Mouse (Mus musculus) thymus, adult 18-20 months (tissue): ENCODE data around the gene S100a10.
"Not testable (repeated sequence)": the region's sequence is repeated elsewhere in the genome, so short reads cannot be mapped to it uniquely, and the experiment has no call there.

Experiments
- DNase-seq, 2 experiments: peaks; one replicate each; pipeline ENCODE4 v3.0.0; 2022; ENCODE audit warnings: mixed read lengths in 2 of 2

Gene S100a10

DNA sequence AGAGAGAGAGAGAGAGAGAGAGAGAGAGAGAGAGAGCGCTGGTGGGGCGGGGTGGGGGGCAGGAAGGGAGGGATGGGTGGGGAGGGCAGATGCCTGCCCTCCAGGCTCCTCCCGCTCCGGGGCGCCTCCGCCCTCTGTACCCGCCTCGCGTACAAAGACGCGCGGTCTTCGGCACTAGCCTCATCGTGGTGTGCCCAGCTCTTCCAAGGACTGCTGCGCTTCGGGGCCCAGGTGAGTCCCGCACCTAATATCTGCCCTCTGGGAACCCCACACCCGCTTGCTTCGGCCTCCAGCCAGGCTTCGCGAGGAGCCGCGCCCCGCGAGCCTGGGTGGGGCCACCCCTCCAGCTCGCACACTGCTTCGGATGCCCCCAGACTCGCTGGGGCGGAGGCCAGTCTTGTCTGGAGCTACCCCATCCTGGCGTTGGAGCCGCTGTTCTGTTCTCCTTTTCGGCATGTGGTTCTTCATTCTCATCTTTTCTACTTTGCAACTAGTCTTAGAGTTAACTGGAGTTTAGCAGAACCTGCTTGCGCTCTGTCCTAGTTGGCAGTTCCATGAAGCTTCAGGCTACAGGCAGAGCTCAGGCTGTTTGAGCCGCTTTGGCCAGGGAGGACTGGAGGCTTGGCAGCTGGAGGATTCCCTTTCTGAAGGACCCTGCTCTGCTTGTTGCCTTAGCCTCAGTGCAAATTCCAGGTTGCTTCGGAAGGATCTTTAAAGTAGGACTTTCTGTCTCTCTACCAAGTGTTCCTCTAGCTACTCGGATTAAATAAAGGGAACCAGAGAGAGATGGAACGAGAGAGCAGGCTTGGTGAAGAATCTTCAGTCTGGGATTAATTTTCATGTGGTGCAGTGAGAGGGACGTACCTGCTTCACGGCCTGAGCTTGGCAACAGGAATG is at the start of gene S100a10:
TSS of gene S100a10 (plus strand) at position 100 of the 897 bp plus-strand sequence.
- peak; percentile 71 to 74 for DNase-seq

DNA sequence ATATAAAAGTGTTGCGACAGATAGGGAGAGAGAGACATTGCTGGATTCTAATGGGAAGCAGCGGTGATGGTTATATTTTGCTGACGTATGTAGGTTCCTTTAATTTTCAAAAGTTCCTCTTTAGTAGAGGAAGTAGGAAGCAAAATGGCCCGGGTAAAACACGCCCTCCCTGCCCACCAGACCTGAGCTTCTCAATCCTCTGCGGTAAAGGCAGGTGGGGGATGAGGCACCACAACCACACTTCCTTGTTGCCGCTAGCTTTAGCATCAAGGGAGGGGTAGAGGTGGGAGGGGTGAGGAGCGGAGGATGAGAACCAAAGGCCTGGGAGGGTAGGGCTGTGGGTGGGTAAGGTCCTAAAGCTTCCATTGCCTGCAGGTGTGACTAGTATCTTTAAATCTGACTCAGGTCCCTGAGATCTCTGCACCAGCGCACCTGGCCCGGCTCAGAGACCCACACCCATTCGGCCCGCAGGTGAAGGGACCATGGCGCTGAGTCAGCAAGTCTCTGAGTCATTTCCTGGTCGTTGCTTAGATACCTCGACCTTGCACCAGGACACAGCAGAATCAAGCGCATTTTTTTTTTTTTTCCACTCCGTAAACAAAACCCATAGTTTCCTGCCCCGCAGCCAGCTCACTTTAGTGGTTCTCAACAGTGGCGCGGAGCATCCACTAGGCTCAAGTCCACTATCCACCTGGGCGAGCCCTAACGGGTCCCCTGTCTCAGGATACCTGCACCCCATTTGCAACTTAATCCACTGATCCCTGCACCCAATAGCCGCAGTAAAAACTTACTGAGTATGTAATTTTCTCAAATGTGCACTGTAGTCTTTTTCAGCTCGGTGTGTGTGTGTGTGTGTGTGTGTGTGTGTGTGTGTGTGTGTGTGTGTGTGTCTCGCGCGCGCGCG is 48.7 kb upstream of the S100a10 start:
- peak; percentile 83 to 94 for DNase-seq

DNA sequence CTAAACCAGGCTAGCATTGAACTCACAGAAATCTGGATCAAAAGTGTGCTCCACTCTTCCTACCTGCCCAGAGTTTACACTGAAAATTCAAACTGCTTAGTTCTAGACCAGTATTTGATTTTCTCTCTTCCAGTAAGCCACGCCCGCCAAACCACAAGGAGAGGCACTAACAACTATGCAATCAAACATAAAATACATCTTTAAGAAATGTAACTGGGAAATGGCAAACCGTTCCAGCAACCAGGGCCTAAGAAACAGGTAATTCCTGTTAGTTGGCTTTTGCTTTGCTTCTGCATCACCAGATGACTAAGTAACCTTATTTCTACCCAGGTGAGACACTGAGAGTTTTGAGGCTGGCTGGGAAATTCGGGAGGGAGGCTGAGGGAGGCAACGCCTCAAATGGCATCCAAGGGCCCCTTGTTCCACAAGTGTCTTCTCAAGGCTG is 48.0 kb upstream of the S100a10 start:
- peak; percentile 3 to 23 for DNase-seq

DNA sequence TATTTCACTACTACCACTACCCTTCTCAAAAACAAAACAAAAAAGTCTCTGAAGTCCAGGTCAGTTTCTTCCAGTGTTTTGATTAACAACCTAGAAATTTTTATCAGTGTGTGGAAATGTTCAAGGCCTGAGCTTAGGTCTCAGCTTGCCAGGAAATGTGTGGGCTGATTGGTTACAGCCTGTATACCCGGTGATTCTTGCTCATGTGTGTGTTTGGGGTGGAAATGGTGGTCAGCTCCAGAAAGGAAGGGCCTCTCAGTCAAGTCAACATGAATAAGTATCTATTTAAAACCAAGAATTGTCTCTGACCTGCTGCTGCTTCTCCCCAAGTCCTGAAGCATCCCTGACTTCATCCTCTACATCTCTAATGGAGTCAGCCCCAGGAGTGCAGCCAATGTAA is 45.6 kb upstream of the S100a10 start:
- no peak for DNase-seq

DNA sequence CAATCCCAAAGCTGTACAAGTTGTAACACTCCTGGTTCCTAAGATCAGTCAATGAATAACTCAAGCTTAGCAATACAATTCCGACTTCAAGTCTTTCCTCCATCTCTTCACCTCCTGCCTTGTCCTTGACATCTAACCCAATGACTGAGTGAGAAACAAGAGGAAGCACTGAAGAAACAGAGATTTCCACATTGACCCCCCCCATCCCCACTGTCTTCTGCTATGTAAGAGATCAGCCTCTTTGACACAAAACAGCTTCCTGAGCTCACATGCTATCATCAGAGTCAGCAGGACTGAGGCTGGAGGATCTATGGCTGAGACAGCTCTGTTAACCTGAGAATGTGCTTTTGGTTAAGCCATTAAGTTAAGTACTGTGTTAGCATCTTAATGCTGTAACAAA is 43.8 kb upstream of the S100a10 start:
- DNase-seq, result no peak

DNA sequence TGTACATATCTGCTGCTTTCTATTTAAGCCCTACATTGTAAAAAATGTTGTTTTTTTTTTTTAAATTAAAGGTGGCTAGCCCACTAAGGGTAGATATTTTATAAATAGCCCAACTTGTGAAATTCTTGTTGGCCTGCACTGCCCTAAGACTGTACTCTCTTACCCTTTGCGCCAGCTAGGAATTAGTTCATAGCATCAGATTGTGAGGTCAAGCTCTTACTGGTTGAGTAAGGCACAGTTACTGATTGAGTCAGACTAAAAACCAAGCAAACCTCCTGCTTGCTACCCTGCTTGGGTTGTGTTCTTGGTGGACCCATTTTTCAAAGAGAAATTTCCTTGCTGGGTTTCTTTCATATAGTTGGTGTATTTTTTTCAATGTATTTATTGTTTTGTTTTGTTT is 43.1 kb upstream of the S100a10 start:
- DNase-seq, result no peak

DNA sequence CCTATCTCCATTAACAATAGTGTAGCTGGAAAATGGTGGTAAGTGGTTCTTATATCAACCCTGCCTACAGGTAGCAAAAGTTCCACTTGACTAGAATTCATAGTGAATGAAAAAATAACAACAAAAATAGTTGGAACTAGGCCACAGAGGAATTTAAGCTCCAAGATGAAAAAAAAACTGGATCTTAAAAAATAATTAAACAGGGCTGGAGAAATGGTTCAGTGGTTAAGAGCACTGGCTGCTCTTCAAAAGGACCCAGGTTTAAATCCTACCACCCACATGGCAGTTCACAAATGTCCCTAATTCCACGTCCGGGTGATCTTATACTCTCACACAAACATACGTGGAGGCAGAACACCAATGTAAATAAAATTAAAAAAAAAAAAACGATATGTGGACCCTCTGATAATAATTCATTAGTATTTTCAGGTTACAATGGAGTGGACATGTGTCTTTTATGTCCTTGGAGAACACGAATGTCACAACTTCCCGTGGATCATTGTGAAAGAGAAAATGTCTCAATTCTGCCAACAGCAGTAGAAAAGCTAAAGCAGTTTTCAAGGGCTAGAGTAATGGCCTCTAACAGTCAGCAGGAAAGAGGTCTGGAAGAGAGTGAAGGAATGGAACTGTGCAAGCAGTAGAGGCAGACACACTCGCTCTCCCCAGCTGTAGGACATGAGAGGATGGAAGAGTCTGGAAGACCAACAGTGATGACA is 42.3 kb upstream of the S100a10 start:
- no peak for DNase-seq

DNA sequence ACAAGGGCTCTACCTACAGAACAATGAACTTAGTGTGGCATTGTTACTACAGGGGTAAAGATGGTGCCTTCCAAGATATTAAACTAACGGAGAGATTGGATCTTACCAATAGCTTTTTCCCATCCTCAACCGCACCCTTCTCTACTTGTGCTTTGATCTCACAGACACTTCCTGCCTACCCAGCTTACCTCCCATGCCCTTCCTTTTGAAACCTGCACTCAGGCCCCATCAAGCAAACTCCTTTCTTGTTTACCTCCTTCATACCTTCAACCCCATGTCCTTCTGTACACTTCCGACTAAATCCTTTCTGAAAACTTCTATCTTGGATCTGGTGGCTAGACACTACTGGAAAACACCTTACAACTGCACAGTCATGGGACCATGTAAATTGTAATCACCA is 40.3 kb upstream of the S100a10 start:
- DNase-seq, result no peak

DNA sequence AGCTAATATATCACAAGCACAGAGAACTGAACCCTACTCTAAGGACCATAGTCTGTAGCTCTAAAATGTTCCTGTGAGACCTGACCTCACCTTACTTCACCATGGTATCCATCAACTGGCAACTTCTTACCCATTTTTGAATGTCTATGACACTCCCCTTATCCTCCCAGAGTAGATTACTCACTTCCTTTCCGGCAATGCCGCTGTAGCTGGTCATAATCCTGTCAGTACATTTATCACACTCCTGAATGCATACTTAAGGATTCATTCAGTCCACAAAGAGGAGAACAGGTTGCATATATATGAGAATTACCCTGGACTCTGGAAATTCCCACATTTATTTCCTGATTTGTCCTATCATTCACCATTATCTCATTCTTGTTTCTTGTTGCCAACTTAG is 37.5 kb upstream of the S100a10 start:
- no peak for DNase-seq

DNA sequence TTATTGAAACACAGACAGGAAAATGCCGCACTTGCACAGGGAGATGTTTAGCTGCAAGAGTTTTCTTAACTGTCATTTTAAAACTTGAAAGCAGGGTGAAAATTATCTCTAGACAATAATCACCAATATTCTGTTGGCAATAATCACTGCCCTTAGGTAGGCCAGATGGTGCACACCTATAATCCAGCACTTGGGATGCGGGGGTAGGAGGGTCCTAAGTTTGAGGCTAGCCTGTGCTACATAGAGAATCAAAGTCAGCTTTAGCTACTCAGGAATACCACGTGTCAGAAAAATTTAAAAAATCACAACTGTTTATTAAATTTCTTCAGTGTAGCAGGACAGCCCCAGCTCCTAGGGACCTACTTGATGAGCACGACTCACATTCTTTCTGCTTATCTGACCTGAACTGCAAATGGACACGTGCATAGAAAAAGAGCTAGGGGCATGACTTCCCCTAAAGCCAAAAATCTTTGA is 35.0 kb upstream of the S100a10 start:
- DNase-seq, result no peak

DNA sequence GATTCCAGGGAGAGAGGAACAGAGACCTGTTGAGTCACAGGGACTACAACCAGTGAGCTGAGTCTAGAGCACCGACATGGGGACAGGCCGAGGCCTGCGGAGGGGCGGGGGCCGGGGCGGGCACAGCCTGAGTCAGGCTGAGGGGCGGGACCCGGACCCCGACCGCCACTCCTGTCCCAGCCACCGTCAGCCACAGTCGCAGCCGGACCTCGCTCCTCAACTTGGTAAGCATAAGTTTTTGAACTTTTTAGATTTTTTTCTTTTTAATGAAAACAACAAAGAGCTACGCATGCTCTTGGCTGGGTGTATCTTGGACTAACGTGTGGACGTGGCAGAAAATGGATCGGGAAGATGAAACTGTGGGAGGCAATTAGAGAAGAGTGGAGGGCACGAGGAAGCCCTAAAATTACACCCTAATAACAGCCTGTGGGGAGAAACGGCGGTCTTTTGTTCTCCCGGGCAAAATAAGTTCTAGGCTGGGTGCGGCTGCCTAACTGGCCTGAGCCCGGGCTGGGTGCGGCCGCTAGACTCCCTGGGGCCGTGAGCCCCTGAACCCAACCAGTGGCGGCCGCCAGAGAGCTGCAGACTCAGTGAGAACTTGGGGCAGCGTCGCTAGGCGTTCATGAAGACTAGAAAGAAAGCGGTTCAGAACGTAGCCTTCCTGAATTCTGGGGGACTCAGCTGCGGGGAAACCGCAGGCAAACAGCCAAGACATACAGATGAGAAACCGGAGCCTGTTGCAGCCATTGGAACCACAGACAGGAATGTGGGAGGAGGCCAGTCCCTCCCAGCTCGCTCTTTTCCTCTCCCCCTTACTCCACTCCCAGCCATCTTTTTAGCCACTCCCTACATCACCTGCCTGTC is 34.3 kb upstream of the S100a10 start, which contains the start of gene S100a11:
TSS of gene S100a11 (plus strand) at position 159 of the 864 bp plus-strand sequence.
- peak; percentile 37 to 38 for DNase-seq

DNA sequence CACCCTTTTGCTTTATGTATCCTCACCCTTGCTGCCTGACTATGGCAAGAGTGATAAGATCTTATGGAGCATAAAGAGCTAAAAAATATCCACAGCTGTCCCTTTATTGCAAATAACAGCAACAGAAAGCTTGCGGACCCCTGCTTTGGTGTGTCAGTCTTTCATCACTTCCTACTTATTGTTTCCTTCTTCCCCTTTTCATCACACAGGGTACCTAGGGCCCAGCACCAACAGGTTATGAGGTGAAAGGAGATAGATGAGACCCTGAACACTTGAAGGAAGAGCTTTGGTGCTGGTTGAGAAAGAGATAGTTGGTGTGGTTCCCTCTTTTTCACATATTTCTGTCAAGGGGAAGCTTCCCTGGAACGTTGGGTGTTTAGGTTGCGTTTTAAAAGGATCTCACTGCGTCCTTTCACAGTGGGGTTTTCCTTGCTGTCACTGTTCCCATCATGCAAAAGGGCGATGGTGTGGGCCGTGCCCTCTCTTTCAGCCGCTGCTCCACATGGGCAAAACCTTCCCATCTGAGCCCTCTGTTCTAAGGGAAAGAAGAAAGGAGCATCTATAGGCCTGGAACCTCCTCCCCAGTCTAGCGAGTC is 33.3 kb upstream of the S100a10 start:
- no peak for DNase-seq

DNA sequence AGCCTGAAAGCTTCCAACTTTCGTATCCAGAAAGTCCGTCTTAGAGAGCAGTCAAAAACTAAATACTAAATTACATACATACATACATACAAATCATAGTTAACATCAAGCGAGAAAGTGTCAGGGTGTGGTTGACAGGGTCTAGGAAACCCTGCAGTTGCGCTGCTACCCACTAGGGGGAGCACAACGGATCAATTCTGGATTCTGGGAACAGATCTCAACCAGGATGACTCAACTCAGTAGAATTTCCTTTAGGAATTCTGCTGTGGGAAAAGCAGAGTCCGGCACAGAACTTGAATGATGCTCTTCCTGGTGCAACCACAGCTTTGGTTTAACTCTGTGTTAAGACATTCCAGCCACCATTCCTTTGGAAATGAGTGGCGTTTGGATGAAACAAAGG is 32.3 kb upstream of the S100a10 start:
- DNase-seq, result peak; percentile 4 to 19

DNA sequence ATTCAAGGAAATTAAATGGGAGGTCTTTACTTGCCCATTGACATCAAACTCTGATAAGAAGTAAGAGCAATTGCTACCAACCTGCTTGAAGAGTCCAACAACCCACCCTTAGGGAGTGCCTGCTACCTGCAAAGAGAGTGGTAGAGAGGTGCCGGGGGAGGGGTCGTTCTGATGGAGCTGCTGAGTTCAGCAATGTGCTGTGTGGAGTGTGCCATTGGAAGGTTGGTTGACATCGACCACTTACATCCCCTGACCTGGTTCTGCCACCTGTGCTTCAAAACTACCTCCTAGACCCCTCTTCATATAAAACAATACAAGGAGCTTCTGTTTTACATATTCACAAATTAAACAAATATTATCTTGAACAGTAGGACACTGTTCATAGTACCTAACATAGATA is 27.6 kb upstream of the S100a10 start:
- DNase-seq, result no peak

DNA sequence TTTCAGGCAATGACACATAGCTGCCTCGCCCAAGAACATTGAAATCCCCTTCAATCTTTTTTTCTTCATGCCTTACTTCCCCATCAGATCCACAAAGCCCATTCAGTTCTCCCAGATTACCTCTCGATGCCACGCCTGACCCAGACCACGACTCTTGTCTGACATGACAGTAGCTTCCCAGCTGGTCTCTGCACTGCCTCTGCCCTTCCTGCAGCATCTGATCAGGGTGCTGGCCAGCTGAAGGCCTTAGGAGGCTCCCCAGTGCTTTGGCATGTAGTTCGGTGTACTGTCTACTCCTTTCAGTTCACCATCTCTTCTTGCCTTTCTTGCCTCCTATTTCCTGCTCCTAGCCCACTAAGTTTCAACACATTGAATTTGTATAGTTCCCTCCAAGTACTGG is 26.1 kb upstream of the S100a10 start:
- no peak for DNase-seq

DNA sequence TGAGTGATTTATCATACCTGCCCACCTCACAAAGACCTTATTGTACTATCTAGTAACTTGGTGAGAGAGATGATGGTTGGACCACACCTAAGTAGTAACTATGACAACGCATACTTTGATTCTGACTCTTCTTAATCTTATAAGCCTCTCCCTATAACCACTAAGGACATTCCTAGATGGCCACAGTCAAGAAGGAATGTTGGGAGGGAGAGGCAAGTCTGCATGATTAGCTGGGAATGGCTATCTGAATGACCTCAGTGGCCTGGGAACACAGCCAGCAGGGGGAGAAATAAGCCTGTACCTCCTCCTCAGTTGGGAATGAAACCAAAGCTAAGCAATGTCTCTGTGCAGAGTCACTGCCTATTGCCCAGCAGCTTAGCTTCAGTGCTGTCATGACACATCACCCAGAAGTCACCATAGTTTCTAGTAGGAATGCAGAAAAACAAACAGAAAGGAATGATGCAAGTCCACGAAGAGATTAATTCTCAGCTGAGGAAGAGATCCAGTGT is 17.8 kb upstream of the S100a10 start:
- no peak for DNase-seq

DNA sequence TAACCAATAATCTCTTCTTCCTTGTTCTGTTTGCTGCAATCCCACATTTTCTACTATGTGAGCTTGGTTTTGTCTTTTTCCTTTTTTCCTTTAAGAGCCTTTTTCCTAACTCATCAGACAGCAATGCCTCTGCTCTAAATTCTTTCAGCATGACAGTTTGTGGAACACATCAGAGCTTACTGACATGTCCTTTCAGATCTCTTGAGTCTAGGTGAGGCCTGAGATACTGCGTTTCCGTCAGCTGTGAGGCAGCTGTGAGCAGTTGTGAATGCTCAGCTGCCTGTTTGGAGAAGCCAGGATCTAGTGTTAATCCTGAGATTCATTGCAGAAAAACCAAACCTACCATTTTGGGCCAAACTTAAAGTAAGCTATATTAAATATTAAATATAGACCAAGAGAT is 16.4 kb upstream of the S100a10 start:
- DNase-seq, result no peak

DNA sequence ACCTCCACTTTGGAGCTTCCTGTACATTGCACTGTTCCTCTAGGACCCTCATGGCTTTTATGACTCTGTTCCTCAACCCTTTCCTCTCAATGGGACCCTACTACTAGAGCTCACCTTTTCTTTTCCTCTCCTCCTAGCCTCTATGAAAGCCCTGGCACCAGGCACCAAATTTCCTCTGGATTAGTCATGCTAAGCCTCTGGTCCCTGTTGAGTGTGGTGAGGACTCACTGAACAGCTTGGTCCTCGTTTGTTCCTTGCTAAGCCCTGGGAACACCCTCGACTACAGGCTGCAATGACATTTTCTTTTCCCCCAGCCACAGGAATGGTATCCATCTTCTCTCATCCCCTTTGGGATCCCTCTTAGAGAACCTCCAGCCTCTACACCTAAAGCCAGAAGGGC is 13.4 kb upstream of the S100a10 start:
- DNase-seq, result no peak

DNA sequence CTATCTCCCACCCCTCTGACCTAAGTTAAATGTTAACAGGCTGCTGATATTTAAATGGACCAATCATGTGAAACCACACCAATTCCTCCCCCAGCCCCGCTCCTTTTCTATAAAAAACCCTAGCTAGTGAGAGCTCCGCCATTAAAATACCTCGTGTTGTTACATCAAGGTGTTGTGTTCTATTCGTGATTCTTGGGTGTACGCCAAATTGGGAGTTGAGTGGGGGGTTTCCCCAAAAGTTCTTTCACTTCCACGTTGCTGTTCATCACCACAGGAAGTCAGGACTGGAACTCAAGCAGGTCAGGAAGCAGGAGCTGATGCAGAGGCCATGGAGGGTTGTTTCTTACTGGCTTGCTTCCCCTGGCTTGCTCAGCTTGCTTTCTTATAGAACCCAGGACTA is 10.7 kb upstream of the S100a10 start:
- DNase-seq, result not testable (repeated sequence)

DNA sequence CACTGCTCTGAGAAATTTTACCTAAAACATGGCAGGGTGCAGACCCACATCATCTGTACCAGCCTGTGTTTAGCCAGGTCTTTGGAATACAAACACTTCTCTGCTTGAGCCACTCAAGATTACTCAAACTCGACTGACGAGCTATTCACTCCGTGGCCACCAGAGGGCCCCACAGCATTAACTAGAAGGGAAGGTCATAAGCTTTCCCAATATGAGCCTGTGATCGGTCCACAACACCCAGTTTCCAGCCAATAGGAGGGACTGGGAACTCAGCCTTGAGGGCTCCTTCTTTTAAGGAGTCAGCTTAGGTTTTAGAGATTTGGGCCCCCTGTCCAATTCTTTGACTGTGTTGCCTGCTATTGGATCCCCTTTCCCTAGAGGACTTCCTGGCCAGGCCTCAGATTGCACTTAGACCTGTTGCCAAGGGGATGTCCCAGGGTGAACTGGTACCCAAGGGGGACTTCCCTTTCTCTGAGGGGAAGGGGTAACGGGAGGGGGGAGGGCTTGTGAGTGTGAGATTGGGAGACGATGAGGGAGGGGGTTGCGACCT is 7.7 kb upstream of the S100a10 start:
- DNase-seq, result peak; percentile 59 to 74
